Mouse (Mus musculus): Measurements from ENCODE around the gene Alyref2. TPM values are rescaled to one million over a fixed set of nuclear protein-coding genes. Genes with fewer than 3 reads are reported as not detected.

Gene Alyref2
- polyA plus RNA-seq, 2 experiments = 10.8 to 14.5 TPM

GRCm38 (mm10) chr1:171499856-171500255 is 3.4 kb upstream of the Alyref2 start:
- 75% methylated on average over 5 of the region's 5 CpGs for WGBS

DNA sequence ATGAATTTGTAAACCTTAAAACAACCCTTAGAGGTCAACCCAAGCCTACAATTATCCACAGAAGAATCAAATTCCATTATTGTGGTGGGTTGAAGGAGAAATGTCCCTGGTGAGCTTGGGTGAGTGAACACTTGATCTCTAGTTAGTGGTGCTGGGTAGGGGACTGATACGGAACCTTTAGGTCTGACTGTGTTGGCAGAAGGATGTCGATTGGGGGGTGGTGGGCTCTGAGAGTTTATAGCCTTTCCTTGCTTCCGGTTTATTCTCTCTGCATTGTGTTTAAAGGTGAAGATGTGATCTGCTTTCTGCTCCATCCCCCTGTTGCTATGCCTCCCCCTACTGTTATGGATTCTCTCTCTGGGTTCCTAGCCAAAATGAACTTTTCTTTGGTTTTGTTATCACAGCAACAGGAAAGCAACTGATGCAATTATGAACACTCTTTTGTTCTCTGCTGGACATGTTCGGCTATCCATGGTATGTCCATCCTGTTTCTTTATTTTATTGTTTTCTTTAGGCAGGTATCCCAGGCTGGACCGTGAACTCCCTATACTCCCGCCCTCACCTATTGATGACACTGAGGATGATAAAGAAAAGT is 2.2 kb upstream of the Alyref2 start:
- H3K4me3 ChIP-seq (replicated peaks; ENCODE audit: low read length) = no peak overlapping the region
- 57% methylated on average over 6 of the region's 6 CpGs for WGBS
- no peak for ATAC-seq (ENCODE audit: low FRiP score, low read depth)
- H3K9ac ChIP-seq (ENCODE audit: low read depth, low read length, severe bottlenecking) = no peak overlapping the region
- no peaks in the 10 kb centered on the region for H3K27me3 ChIP-seq (ENCODE audit: control insufficient read depth, insufficient read depth, low read length)
- TF ChIP-seq POLR2A (IDR thresholded peaks at IDR 0.05; ENCODE audit: borderline replicate concordance, extremely low read depth, insufficient read depth, insufficient read length) = no peak
- DNase-seq (ENCODE audit: low spot score) = no peak
- no peak overlapping the region for H3K27ac ChIP-seq (replicated peaks; ENCODE audit: low read depth, low read length)
- no peak overlapping the region for H3K4me2 ChIP-seq (replicated peaks; ENCODE audit: low read depth, low read length, severe bottlenecking)
- H3K4me1 ChIP-seq (ENCODE audit: control insufficient read depth, insufficient read depth, low read length) = peaks cover 4% of the 10 kb centered on the region; the same call in 1 of the 2 replicates
- H3K36me3 ChIP-seq (ENCODE audit: control insufficient read depth, insufficient read depth, low read length) = no peaks in the 10 kb centered on the region
- H3K9me3 ChIP-seq (ENCODE audit: control insufficient read depth, low read length) = no peaks in the 10 kb centered on the region

More at GRCm38 (mm10) chr1:171499856-171500255, 3.4 kb upstream of the Alyref2 start:
- Histone ChIP-seq H3K36me3 (ENCODE audit: control insufficient read depth, insufficient read depth, low read length) (no peaks in the 10 kb centered on the region), H3K4me3 (replicated peaks; ENCODE audit: low read length) (no peak overlapping the region), H3K4me2 (replicated peaks; ENCODE audit: low read depth, low read length, severe bottlenecking) (no peak overlapping the region), H3K27ac (replicated peaks; ENCODE audit: low read depth, low read length) (no peak overlapping the region), H3K27me3 (ENCODE audit: control insufficient read depth, insufficient read depth, low read length) (no peaks in the 10 kb centered on the region), H3K9me3 (ENCODE audit: control insufficient read depth, low read length) (no peaks in the 10 kb centered on the region), H3K9ac (ENCODE audit: low read depth, low read length, severe bottlenecking) (no peak overlapping the region), H3K4me1 (ENCODE audit: control insufficient read depth, insufficient read depth, low read length) (peaks cover 3% of the 10 kb centered on the region; the same call in 1 of the 2 replicates)
- no peak for DNase-seq (ENCODE audit: low spot score)
- ATAC-seq (ENCODE audit: low FRiP score, low read depth) = no peak
- no peak for TF ChIP-seq POLR2A (IDR thresholded peaks at IDR 0.05; ENCODE audit: borderline replicate concordance, extremely low read depth, insufficient read depth, insufficient read length)

- 2% methylated on average over 5 of the region's 5 CpGs for WGBS
- Histone ChIP-seq H3K27me3 (ENCODE audit: control insufficient read depth, insufficient read depth, low read length) (no peaks in the 10 kb centered on the region), H3K36me3 (ENCODE audit: control insufficient read depth, insufficient read depth, low read length) (no peaks in the 10 kb centered on the region), H3K9me3 (ENCODE audit: control insufficient read depth, low read length) (no peaks in the 10 kb centered on the region), H3K27ac (replicated peaks; ENCODE audit: low read depth, low read length) (no peak overlapping the region), H3K9ac (ENCODE audit: low read depth, low read length, severe bottlenecking) (no peak overlapping the region), H3K4me3 (replicated peaks; ENCODE audit: low read length) (no peak overlapping the region), H3K4me1 (ENCODE audit: control insufficient read depth, insufficient read depth, low read length) (peaks cover 4% of the 10 kb centered on the region; the same call in 1 of the 2 replicates), H3K4me2 (replicated peaks; ENCODE audit: low read depth, low read length, severe bottlenecking) (peak overlapping the region; percentile 2; the same call in 1 of the 2 replicates)
- ATAC-seq (ENCODE audit: low FRiP score, low read depth) (no peak), DNase-seq (ENCODE audit: low spot score) (peak; percentile 37)
- TF ChIP-seq POLR2A (IDR thresholded peaks at IDR 0.05; ENCODE audit: borderline replicate concordance, extremely low read depth, insufficient read depth, insufficient read length) = 0 out of 2 replicates have a peak, but pooled peaks have one; percentile 11
Observed at GRCm38 (mm10) chr1:171501636-171502080, 1.6 kb upstream of the Alyref2 start.

DNA sequence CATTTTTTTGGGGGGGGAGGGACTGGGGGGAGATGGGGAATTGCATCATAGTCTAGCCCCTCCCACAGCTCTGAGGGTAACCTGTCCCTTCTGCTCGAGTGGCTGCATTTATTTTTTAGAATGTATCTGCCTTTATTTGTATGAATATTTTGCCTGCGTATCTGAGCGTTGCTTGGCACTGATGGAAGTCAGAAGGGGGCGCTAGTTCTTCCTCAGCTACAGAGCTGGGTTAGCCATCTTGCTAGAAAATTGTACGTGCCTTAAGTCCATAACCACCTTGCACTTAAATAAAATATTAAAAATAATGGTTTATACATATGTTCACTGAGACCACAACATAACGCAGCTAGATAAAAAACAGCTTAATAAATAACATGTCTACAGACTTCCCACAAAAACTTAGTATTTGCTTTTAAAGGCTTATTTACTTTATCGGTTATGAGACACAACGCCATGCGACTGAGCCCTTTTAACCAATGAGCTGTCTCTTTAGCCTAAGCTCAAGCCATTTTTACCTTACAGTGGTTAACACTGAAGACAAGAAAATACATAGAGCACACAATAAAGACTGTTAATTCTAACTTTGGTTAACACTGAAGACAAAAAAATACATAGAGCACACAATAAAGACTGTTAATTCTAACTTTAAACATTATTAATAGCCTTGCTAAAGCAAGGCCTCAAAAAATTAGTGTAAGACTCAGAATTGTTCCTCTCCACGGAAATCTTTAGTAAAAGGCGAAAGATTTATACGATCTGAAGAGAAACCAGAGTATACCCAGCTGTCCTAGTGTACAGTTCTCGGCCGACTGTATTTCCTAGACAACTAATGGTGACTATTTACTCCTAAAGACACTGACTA is 659 bp upstream of the Alyref2 start:
- ATAC-seq (ENCODE audit: low FRiP score, low read depth) (peak; percentile 86), DNase-seq (ENCODE audit: low spot score) (peak; percentile 85)
- Histone ChIP-seq H3K4me1 (ENCODE audit: control insufficient read depth, insufficient read depth, low read length) (peaks cover 4% of the 10 kb centered on the region; the same call in 1 of the 2 replicates), H3K4me2 (replicated peaks; ENCODE audit: low read depth, low read length, severe bottlenecking) (peak overlapping the region; percentile 56), H3K4me3 (replicated peaks; ENCODE audit: low read length) (peak overlapping the region; percentile 66), H3K9ac (ENCODE audit: low read depth, low read length, severe bottlenecking) (peak overlapping the region; percentile 86), H3K9me3 (ENCODE audit: control insufficient read depth, low read length) (no peaks in the 10 kb centered on the region), H3K27me3 (ENCODE audit: control insufficient read depth, insufficient read depth, low read length) (no peaks in the 10 kb centered on the region), H3K27ac (replicated peaks; ENCODE audit: low read depth, low read length) (peak overlapping the region; percentile 97), H3K36me3 (ENCODE audit: control insufficient read depth, insufficient read depth, low read length) (no peaks in the 10 kb centered on the region)
- under 1% methylated on average over 14 of the region's 14 CpGs for WGBS
- TF ChIP-seq POLR2A (IDR thresholded peaks at IDR 0.05; ENCODE audit: borderline replicate concordance, extremely low read depth, insufficient read depth, insufficient read length) = peak; percentile 32; the same call in 1 of the 2 replicates

DNA sequence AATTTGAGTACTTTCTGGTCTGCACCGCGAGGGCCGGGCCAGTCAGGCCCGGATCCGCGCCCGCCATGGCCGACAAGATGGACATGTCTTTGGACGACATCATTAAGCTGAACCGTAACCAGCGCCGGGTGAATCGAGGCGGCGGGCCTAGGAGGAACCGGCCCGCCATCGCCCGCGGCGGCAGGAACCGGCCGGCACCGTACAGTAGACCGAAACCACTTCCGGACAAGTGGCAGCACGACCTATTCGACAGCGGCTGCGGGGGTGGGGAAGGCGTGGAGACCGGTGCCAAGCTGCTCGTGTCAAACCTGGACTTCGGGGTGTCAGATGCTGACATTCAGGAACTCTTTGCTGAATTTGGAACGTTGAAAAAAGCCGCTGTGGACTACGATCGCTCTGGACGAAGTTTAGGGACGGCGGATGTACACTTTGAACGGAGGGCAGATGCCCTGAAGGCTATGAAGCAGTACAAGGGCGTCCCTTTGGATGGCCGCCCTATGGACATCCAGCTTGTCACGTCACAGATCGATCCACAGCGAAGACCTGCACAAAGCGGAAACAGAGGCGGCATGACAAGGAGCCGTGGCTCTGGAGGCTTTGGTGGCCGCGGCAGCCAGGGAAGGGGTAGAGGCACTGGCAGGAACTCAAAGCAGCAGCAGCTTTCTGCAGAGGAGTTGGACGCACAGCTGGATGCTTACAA is 464 bp downstream of the Alyref2 start:
- peak overlapping the region; percentile 56 for H3K4me2 ChIP-seq (replicated peaks; ENCODE audit: low read depth, low read length, severe bottlenecking)
- H3K36me3 ChIP-seq (ENCODE audit: control insufficient read depth, insufficient read depth, low read length) = no peaks in the 10 kb centered on the region
- peak overlapping the region; percentile 66 for H3K4me3 ChIP-seq (replicated peaks; ENCODE audit: low read length)
- H3K9me3 ChIP-seq (ENCODE audit: control insufficient read depth, low read length) = no peaks in the 10 kb centered on the region
- peaks cover 4% of the 10 kb centered on the region; the same call in 1 of the 2 replicates for H3K4me1 ChIP-seq (ENCODE audit: control insufficient read depth, insufficient read depth, low read length)
- DNase-seq (ENCODE audit: low spot score) (peak; percentile 49), ATAC-seq (ENCODE audit: low FRiP score, low read depth) (peak; percentile 42)
- peak; percentile 87; the same call in 1 of the 2 replicates for TF ChIP-seq POLR2A (IDR thresholded peaks at IDR 0.05; ENCODE audit: borderline replicate concordance, extremely low read depth, insufficient read depth, insufficient read length)
- under 1% methylated on average over 53 of the region's 53 CpGs for WGBS
- peak overlapping the region; percentile 86 for H3K9ac ChIP-seq (ENCODE audit: low read depth, low read length, severe bottlenecking)
- no peaks in the 10 kb centered on the region for H3K27me3 ChIP-seq (ENCODE audit: control insufficient read depth, insufficient read depth, low read length)
- peak overlapping the region; percentile 97 for H3K27ac ChIP-seq (replicated peaks; ENCODE audit: low read depth, low read length)
